Mouse (Mus musculus) B cell, adult (primary cell): Measurements from ENCODE around the gene Hist1h2bh. TPM values are rescaled to one million over a fixed set of nuclear protein-coding genes. Genes with fewer than 3 reads are reported as not detected.

Experiments
- total RNA-seq: library from RNA; stranded (reverse); gene quantifications from 4 replicates; pipeline ENCODE4 v1.2.4, GENCODE M21; 2023; ENCODE audit not compliant: inconsistent age

The Hist1h2bh gene
- 11.3 to 16.6 TPM (median 13.7 TPM) in 4 replicates for total RNA-seq

DNA sequence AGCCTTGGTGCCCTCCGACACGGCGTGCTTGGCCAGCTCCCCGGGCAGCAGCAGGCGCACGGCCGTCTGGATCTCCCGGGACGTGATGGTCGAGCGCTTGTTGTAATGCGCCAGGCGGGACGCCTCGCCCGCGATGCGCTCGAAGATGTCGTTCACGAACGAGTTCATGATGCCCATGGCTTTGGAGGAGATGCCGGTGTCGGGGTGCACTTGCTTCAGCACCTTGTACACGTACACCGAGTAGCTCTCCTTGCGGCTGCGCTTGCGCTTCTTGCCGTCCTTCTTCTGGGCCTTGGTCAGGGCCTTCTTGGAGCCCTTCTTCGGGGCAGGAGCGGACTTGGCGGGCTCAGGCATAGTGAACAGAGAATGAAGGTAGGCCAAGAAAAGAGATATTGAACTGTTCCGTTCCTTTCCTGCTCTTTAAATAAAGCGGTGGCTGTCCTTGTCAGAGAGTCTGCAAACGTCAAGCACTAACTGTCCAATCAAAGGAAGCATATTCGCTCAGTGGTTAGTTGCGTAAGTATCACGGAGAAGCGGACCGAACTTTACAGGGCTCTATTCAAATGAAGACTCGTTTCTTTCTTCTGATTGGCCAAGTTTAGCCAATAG lies at the start of gene Hist1h2bh:
TSS of gene Hist1h2bh (minus strand) at position 394 of the 609 bp plus-strand sequence.

GRCm38 (mm10) chr13:23581408-23582218 lies 38.4 kb upstream of the Hist1h2bh start, which contains the start of gene Hist1h4d:
Gene Hist1h4d (plus strand): TSS chr13:23581598.

GRCm38 (mm10) chr13:23575271-23575851 lies 32.2 kb upstream of the Hist1h2bh start, which contains the start of gene Hist1h3d:
Gene Hist1h3d (plus strand): TSS chr13:23575763.

GRCm38 (mm10) chr13:23573898-23574524 lies 30.8 kb upstream of the Hist1h2bh start, which contains the start of the genes Hist1h2bf and Hist1h2ad:
Gene Hist1h2bf (minus strand): TSS chr13:23574196.
Gene Hist1h2ad (plus strand): TSS chr13:23574381.

DNA sequence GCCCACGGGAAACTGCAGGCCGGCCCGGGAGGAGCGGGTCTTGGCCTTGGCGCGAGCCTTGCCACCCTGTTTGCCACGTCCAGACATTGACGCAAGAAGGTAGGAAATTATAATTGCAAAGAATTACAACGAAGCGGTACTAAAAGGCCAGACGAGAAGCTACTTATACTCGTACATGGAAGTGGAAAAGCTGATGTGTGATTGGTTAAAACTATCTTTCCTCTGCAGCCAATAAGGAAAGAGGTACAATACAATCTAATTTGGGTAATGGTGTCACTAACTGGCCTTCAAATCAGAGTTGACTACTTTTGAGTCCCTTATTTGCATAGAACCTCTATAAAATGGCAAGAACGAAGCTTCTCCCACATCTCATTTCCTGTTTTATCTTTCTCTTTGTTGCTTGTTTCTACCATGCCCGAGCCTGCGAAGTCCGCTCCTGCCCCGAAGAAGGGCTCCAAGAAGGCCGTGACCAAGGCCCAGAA lies 27.9 kb upstream of the Hist1h2bh start, which contains the start of the genes Hist1h2ae and Hist1h2bg:
TSS of gene Hist1h2ae (minus strand) at position 199 of the 482 bp plus-strand sequence.
TSS of gene Hist1h2bg (plus strand) at position 375 of the 482 bp plus-strand sequence.

GRCm38 (mm10) chr13:23561883-23562659 lies 18.9 kb upstream of the Hist1h2bh start, which contains the start of gene Hist1h3e:
Gene Hist1h3e (minus strand): TSS chr13:23562369.

DNA sequence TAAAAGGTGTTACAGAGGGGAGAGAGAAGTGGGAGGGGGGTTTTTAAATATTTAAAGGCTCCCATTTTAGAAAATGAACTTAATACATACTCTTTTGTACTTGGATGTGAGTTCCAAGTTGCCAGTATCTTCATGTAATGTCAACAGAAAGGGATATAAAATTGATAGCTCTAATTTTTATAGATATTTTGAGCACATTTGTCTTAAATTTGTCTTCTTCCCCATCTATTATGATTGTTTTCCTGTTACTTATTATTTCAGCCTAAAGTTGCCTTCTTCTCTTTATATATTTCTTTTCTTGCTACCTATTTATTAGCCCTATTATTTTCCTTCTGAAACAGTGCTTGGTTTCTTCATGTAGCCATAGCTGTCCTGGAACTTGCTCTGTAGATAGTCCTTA lies 9.8 kb upstream of the Hist1h2bh start, which contains the start of gene Hist1h1d:
TSS of gene Hist1h1d (plus strand) at position 301 of the 400 bp plus-strand sequence.

DNA sequence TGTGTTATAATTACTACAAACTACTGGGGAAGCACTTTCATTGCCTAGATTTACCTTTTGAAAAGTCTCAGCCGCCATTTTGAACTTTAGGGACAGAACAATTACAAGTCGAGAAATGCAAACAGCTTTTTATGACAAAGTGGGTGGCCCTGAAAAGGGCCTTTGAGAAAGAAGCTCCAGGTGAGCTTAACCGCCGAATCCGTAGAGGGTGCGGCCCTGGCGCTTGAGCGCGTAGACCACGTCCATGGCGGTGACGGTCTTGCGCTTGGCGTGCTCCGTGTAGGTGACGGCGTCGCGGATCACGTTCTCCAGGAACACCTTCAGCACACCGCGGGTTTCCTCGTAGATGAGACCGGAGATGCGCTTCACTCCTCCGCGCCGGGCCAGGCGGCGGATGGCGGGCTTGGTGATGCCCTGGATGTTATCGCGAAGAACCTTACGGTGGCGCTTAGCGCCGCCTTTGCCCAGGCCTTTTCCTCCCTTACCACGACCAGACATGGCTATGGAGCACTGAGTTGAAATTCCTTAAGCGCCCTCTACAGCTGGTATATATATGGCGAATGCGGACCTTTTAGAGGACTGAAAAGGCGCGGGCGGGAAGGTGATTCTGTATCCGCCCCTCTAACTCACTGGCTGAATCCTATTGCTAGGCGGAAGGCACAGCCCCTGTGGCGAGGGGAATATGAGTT lies 8.1 kb upstream of the Hist1h2bh start, which contains the start of gene Hist1h4f:
TSS of gene Hist1h4f (minus strand) at position 503 of the 689 bp plus-strand sequence.

GRCm38 (mm10) chr13:23543965-23544786 lies 984 bp upstream of the Hist1h2bh start, which contains the start of gene Hist1h3f:
Gene Hist1h3f (plus strand): TSS chr13:23544052.

GRCm38 (mm10) chr13:23535137-23536075 lies 7.8 kb downstream of the Hist1h2bh start, which contains the start of gene Hist1h3g:
Gene Hist1h3g (plus strand): TSS chr13:23535422.

DNA sequence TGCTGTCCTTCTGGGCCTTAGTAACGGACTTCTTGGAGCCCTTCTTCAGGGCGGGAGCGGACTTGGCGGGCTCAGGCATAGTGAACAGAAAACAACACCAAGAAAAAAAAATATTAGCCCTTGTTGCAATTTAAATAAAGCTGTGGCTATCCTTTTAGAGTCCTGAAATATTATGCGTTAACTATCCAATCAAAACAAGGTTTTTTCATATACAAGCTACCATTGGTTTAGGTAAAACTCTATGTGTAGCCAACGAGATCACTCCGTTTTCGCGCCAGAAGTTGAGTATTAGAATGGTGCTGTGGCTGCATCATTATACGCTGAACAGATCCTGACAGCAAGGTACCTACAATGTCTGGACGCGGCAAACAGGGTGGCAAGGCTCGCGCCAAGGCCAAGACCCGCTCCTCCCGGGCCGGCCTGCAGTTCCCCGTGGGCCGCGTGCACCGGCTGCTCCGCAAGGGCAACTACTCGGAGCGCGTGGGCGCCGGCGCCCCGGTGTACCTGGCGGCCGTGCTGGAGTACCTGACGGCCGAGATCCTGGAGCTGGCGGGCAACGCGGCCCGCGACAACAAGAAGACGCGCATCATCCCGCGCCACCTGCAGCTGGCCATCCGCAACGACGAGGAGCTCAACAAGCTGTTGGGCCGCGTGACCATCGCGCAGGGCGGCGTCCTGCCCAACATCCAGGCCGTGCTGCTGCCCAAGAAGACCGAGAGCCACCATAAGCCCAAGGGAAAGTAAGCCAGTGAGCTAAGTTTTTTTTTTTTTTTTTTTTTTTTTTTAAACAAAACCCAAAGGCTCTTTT lies 9.4 kb downstream of the Hist1h2bh start, which contains the start of gene Hist1h2af:
TSS of gene Hist1h2af (plus strand) at position 347 of the 808 bp plus-strand sequence.

DNA sequence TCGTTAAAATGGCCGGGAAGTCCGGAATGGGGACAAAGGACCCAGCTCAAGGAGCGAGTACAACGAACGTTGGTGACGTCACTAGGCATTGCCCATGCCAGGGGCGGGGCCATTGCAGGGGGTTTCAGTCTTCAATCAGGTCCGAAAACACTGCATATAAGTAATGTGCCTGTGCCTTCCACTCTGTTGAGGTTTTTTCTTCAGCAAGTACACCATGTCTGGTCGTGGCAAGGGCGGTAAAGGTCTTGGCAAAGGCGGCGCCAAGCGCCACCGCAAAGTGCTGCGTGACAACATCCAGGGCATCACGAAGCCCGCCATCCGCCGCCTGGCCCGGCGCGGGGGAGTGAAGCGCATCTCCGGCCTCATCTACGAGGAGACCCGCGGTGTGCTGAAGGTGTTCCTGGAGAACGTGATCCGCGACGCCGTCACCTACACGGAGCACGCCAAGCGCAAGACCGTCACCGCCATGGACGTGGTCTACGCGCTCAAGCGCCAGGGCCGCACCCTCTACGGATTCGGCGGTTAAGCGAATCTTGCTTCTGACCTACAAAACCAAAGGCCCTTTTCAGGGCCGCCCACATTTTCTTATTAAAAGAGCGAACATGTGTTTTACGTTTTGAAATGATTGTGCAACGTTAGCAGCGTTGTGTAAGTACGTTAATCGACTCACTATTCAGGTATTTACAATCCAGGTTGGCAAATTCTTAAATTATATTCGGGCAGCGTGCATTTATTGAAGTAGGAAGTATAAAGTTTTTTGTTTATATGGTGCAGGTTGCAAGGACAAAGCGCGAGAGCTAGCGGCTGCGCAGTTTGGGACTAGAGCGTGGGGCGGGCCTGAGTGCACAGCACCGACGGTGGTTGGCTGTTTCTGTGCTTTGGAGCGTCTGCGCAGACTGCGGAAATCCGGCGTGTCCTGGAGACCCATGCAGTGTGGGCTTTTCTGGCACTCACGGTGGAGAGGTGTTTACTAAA lies 12.0 kb downstream of the Hist1h2bh start, which contains the start of gene Hist1h4h:
TSS of gene Hist1h4h (plus strand) at position 150 of the 975 bp plus-strand sequence.

